Mouse (Mus musculus) midbrain, postnatal 0 days (tissue): ENCODE results near the gene Lyst. TPM values are rescaled to one million over a fixed set of nuclear protein-coding genes. Genes with fewer than 3 reads are reported as not detected.
A peak's percentile ranks its signal among the peaks of the same experiment; 100 is the strongest.

Experiments used
- ATAC-seq: fragments of 200-750 bp; cut with Nextera tagmentation; 2 replicates; pipeline ENCODE4 v1.8.0; 2017; ENCODE audit warnings: moderate number of reproducible peaks, mild to moderate bottlenecking, moderate TSS enrichment, moderate library complexity; ENCODE audit not compliant: low FRiP score
- DNase-seq: peaks from one replicate; pipeline ENCODE4 v3.0.0-alpha.2; 2015; ENCODE audit warnings: low spot score
- H3K27ac ChIP-seq: fragments of 300-500 bp; sonication (generic); 2 replicates; pipeline ENCODE4 v1.5.1; 2014; ENCODE audit warnings: low read depth, mild to moderate bottlenecking, low read length, mixed read lengths
- H3K27me3 ChIP-seq: fragments of 300-500 bp; sonication (generic); 2 replicates; pipeline ENCODE4 v1.6.1; 2014; ENCODE audit warnings: low read length, control low read depth, mixed read lengths; ENCODE audit not compliant: insufficient read depth
- H3K36me3 ChIP-seq: fragments of 300-500 bp; sonication (generic); 2 replicates; pipeline ENCODE4 v1.6.1; 2014; ENCODE audit warnings: low read length, control low read depth, mixed read lengths; ENCODE audit not compliant: insufficient read depth
- H3K4me1 ChIP-seq: fragments of 300-500 bp; sonication (generic); 2 replicates; pipeline ENCODE4 v1.6.1; 2014; ENCODE audit warnings: mild to moderate bottlenecking, control low read depth, antibody characterized with exemption, low read length, mixed read lengths; ENCODE audit not compliant: insufficient read depth
- H3K4me2 ChIP-seq: fragments of 300-500 bp; sonication (generic); 2 replicates; pipeline ENCODE4 v1.6.1; 2014; ENCODE audit warnings: low read depth, mild to moderate bottlenecking, low read length, mixed read lengths; ENCODE audit not compliant: poor library complexity, severe bottlenecking
- H3K4me3 ChIP-seq: fragments of 300-500 bp; sonication (generic); 2 replicates; pipeline ENCODE4 v1.5.1; 2014; ENCODE audit warnings: low read depth, mild to moderate bottlenecking, low read length, moderate library complexity
- H3K9ac ChIP-seq: fragments of 300-500 bp; sonication (generic); replicated peaks from 2 replicates; pipeline ENCODE4 v1.6.1; 2014; ENCODE audit warnings: mild to moderate bottlenecking, low read length, moderate library complexity, mixed read lengths; ENCODE audit not compliant: poor library complexity, severe bottlenecking
- H3K9me3 ChIP-seq: fragments of 300-500 bp; sonication (generic); 2 replicates; pipeline ENCODE4 v1.6.1; 2016; ENCODE audit warnings: low read length, control low read depth
- CTCF ChIP-seq: IDR thresholded peaks from 2 replicates; pipeline ENCODE4 v1.5.1; 2016; ENCODE audit warnings: antibody characterized with exemption, mild to moderate bottlenecking
- WGBS: fragments of 180-500 bp; shearing (Covaris S2); extraction: QIAGEN DNeasy Blood & Tissue Kit; methylation state at CpG from one replicate; pipeline ENCODE4 v1.1.7; 2014; 5-methylcytosine and 5-hydroxymethylcytosine counted together
- polyA plus RNA-seq: library from polyadenylated mRNA; unstranded; fragments of >200 nt; fragmentation: Nextera tagmentation; extraction: Ambion mirVana; gene quantifications from 2 replicates; pipeline ENCODE4 v1.2.1, GENCODE M21; 2015
- total RNA-seq: library from RNA; depleted of rRNA; stranded (reverse); fragments of >200 nt; gene quantifications from 2 replicates; pipeline ENCODE4 v1.2.3, GENCODE M21; 2014

The Lyst gene
- total and polyA plus RNA-seq, 2 experiments from 2014 or later, result 5.2 to 15.9 TPM

GRCm38 (mm10) chr13:13609655-13610054 lies 19.5 kb downstream of the Lyst start:
- Histone ChIP-seq H3K9me3 (no peaks in the 10 kb centered on the region), H3K36me3 (no peaks in the 10 kb centered on the region), H3K27ac (no peak overlapping the region), H3K27me3 (no peaks in the 10 kb centered on the region), H3K9ac (no peak overlapping the region), H3K4me3 (no peak overlapping the region), H3K4me2 (no peak overlapping the region), H3K4me1 (no peaks in the 10 kb centered on the region)
- DNase-seq (no peak), ATAC-seq (no peak)
- no peak for TF ChIP-seq CTCF
- WGBS, result 91% methylated on average over 2 of the region's 2 CpGs

DNA sequence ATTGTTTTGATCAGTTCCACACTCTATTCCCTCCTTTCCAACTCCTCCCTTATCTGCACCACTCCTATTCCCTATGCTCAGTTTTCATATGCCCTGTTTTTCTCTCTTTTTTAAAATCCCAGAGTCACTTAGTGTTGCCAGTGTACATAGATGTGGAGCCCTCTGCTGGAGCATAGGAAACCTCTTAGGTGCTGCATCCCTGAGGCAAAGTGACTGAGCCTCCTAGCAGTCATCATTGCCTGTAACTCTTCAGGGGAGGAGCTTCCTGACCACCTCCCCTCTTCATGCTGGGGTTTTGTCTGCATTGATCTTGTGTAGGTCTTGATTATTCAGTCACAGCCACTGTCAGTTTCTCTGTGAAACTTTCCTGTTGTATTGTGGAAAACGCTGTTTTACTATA lies 22.7 kb downstream of the Lyst start:
- 72% methylated on average over 1 of the region's 1 CpGs for whole genome bisulfite sequencing
- peak; percentile 53 for DNase-seq

DNA sequence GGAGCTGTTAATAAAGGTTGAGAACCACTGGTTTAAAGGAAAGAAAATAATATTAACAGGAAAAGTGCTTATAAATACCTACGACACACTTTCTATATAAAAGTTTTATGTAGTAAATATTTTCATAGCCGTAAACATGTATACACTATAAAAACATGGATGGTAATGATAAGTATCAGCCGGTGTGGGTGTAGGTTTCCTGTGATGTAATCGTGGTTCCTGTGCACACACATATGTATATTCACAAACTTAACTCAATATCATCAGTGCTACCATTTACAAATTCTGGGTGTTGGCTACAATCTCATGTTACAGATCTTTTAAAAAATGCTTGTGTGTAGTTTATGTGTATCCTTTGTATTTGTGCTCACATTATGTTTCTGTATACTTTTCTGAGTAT lies 24.0 kb downstream of the Lyst start:
- 98% methylated on average over 4 of the region's 4 CpGs for WGBS

More for the DNA sequence above, 22.7 kb downstream of the Lyst start:
- H3K9me3 ChIP-seq, result no peaks in the 10 kb centered on the region
- H3K9ac ChIP-seq, result no peak overlapping the region
- H3K4me1 ChIP-seq, result no peaks in the 10 kb centered on the region
- H3K36me3 ChIP-seq, result no peaks in the 10 kb centered on the region
- no peak overlapping the region for H3K4me2 ChIP-seq
- H3K27ac ChIP-seq, result no peak overlapping the region
- no peaks in the 10 kb centered on the region for H3K27me3 ChIP-seq
- H3K4me3 ChIP-seq, result no peak overlapping the region
- TF ChIP-seq CTCF, result peak; percentile 61
- ATAC-seq, result no peak

GRCm38 (mm10) chr13:13621456-13621855 lies 31.3 kb downstream of the Lyst start:
- Histone ChIP-seq H3K4me2 (no peak overlapping the region), H3K9ac (no peak overlapping the region), H3K27ac (no peak overlapping the region), H3K9me3 (no peaks in the 10 kb centered on the region), H3K4me3 (no peak overlapping the region), H3K36me3 (0 out of 2 replicates have a peak, but pooled peaks cover 3% of the 10 kb centered on the region), H3K27me3 (no peaks in the 10 kb centered on the region), H3K4me1 (no peaks in the 10 kb centered on the region)
- DNase-seq (peak; percentile 29), ATAC-seq (no peak)
- TF ChIP-seq CTCF, result no peak
- WGBS, result 87% methylated on average over 5 of the region's 5 CpGs

More for the DNA sequence above, 24.0 kb downstream of the Lyst start:
- Histone ChIP-seq H3K9ac (no peak overlapping the region), H3K4me1 (no peaks in the 10 kb centered on the region), H3K9me3 (no peaks in the 10 kb centered on the region), H3K27me3 (no peaks in the 10 kb centered on the region), H3K4me2 (no peak overlapping the region), H3K4me3 (no peak overlapping the region), H3K36me3 (0 out of 2 replicates have a peak, but pooled peaks cover 3% of the 10 kb centered on the region), H3K27ac (no peak overlapping the region)
- no peak for ATAC-seq
- DNase-seq, result no peak
- no peak for TF ChIP-seq CTCF

GRCm38 (mm10) chr13:13622565-13622964 lies 32.4 kb downstream of the Lyst start:
- H3K4me2 ChIP-seq, result no peak overlapping the region
- no peaks in the 10 kb centered on the region for H3K4me1 ChIP-seq
- H3K9me3 ChIP-seq, result no peaks in the 10 kb centered on the region
- DNase-seq, result no peak
- no peak overlapping the region for H3K9ac ChIP-seq
- no peaks in the 10 kb centered on the region for H3K27me3 ChIP-seq
- H3K4me3 ChIP-seq, result no peak overlapping the region
- H3K27ac ChIP-seq, result no peak overlapping the region
- no peak for ATAC-seq
- WGBS, result 81% methylated on average over 3 of the region's 3 CpGs
- TF ChIP-seq CTCF, result no peak
- 0 out of 2 replicates have a peak, but pooled peaks cover 3% of the 10 kb centered on the region for H3K36me3 ChIP-seq

GRCm38 (mm10) chr13:13633746-13634145 lies 43.5 kb downstream of the Lyst start:
- Histone ChIP-seq H3K27me3 (no peaks in the 10 kb centered on the region), H3K36me3 (no peaks in the 10 kb centered on the region), H3K4me1 (no peaks in the 10 kb centered on the region), H3K9ac (no peak overlapping the region), H3K9me3 (no peaks in the 10 kb centered on the region), H3K4me3 (no peak overlapping the region), H3K27ac (no peak overlapping the region), H3K4me2 (no peak overlapping the region)
- 83% methylated on average over 1 of the region's 1 CpGs for WGBS
- no peak for ATAC-seq
- TF ChIP-seq CTCF, result no peak
- no peak for DNase-seq
